Mouse (Mus musculus) liver, embryonic 13.5 days (tissue): ENCODE results near the gene Them7. TPM values are rescaled to one million over a fixed set of nuclear protein-coding genes. Genes with fewer than 3 reads are reported as not detected.
A peak's percentile ranks its signal among the peaks of the same experiment; 100 is the strongest.

Experiments used
- ATAC-seq: fragments of 200-750 bp; cut with Nextera tagmentation; 2 replicates; pipeline ENCODE4 v1.8.0; 2017; ENCODE audit warnings: low read depth, mild to moderate bottlenecking, moderate number of reproducible peaks, moderate library complexity
- DNase-seq: peaks from one replicate; pipeline ENCODE4 v3.0.0; 2022
- H3K27ac ChIP-seq: fragments of 300-500 bp; sonication (generic); 2 replicates; pipeline ENCODE4 v1.5.1; 2015; ENCODE audit warnings: moderate library complexity, mild to moderate bottlenecking, inconsistent platforms
- H3K27me3 ChIP-seq: fragments of 300-500 bp; sonication (generic); 2 replicates; pipeline ENCODE4 v1.6.1; 2015; ENCODE audit warnings: mild to moderate bottlenecking, inconsistent platforms
- H3K36me3 ChIP-seq: fragments of 300-500 bp; sonication (generic); 2 replicates; pipeline ENCODE4 v1.6.1; 2015; ENCODE audit warnings: mild to moderate bottlenecking, inconsistent platforms
- H3K4me1 ChIP-seq: fragments of 300-500 bp; sonication (generic); replicated peaks from 2 replicates; pipeline ENCODE4 v1.6.1; 2015; ENCODE audit warnings: inconsistent platforms
- H3K4me2 ChIP-seq: fragments of 300-500 bp; sonication (generic); 2 replicates; pipeline ENCODE4 v1.6.1; 2015; ENCODE audit warnings: inconsistent platforms, mild to moderate bottlenecking, moderate library complexity
- H3K4me3 ChIP-seq: fragments of 300-500 bp; sonication (generic); replicated peaks from 2 replicates; pipeline ENCODE4 v1.5.1; 2015; ENCODE audit warnings: mild to moderate bottlenecking, inconsistent platforms
- H3K9ac ChIP-seq: fragments of 300-500 bp; sonication (generic); 2 replicates; pipeline ENCODE4 v1.6.1; 2015; ENCODE audit warnings: mild to moderate bottlenecking, inconsistent platforms
- H3K9me3 ChIP-seq: fragments of 300-500 bp; sonication (generic); replicated peaks from 2 replicates; pipeline ENCODE4 v1.6.1; 2016; ENCODE audit warnings: inconsistent platforms
- WGBS: fragments of 180-500 bp; shearing (Covaris S2); methylation state at CpG from one replicate; pipeline ENCODE4 v1.1.7; 2015; ENCODE audit not compliant: insufficient replicate concordance; 5-methylcytosine and 5-hydroxymethylcytosine counted together
- polyA plus RNA-seq: library from polyadenylated mRNA; unstranded; fragments of >200 nt; fragmentation: Nextera tagmentation; extraction: Ambion mirVana; gene quantifications from 2 replicates; pipeline ENCODE4 v1.2.1, GENCODE M21; 2015

Gene Them7
- polyA plus RNA-seq, 1 experiment from 2014 or later = 0.99 TPM

DNA sequence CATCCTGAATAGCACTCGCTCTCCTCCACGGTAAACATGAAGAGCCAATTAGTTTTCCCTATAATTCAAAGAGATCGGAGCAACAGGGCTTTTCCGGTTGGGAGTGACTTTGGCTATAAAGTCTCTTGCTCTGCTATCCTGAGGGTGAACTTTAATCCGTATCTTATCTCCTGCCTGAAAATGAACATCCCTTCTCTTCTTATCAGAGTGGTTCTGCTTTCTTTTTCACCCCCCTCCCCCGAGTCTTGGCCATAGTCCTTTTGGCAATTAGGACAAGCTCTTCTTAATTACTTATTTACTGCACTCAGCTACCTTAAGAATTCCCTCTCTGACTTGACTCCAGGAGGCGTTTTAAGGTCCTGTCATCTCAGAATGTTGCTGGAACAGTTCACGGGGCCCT lies 8.2 kb upstream of the Them7 start:
- Histone ChIP-seq H3K4me3 (no peak overlapping the region), H3K9me3 (no peaks in the 10 kb centered on the region), H3K9ac (no peak overlapping the region), H3K36me3 (no peaks in the 10 kb centered on the region), H3K27ac (no peak overlapping the region), H3K4me2 (no peak overlapping the region), H3K27me3 (no peaks in the 10 kb centered on the region), H3K4me1 (peaks cover 6% of the 10 kb centered on the region; the same call in 1 of the 2 replicates)
- no peak for DNase-seq
- 26% methylated on average over 8 of the region's 8 CpGs for WGBS
- no peak for ATAC-seq

DNA sequence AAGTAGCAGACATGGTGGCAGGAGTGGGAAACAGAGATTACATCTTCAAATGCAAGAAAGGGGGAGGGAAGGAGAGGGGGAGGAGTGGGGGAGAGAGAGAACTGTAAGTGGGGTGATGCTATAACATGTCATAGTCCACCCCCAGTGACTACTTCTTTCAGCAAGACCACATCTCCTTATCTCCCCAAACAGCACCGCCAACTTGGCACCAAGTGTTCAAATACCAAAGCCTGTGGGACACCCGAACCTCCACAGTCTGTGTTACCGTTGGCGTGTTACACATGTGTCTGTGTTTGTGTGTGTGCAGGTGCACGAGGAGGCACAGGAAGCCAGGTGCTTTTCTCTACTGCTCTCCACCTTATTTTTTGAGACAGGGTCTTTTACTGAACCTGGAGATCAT lies 4.9 kb upstream of the Them7 start:
- peaks cover 6% of the 10 kb centered on the region; the same call in 1 of the 2 replicates for H3K4me1 ChIP-seq
- H3K36me3 ChIP-seq = no peaks in the 10 kb centered on the region
- no peak overlapping the region for H3K27ac ChIP-seq
- H3K4me3 ChIP-seq = no peak overlapping the region
- ATAC-seq = no peak
- H3K9ac ChIP-seq = no peak overlapping the region
- peaks cover 7% of the 10 kb centered on the region for H3K27me3 ChIP-seq
- no peaks in the 10 kb centered on the region for H3K9me3 ChIP-seq
- no peak overlapping the region for H3K4me2 ChIP-seq
- no peak for DNase-seq
- WGBS = 52% methylated on average over 5 of the region's 5 CpGs

DNA sequence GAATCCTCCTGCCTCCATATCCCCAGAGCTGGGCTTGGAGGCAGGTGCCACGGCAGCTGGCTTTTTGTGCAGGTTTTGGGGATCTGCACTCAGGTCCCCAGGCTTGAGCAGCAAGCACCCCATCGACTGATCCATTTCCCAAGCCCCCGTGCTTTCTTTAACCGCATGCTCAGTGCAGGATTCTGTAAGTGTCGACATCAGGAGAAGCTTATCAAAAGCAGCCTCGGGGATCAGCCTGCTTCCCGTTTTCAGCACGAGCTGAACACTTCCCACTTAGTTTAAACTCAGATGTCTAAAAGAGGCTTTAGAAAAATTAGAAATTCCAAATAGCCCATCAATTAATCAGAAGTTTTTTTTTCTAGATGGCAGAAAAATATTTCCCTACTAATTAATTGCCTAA lies 4.5 kb upstream of the Them7 start:
- DNase-seq (no peak), ATAC-seq (no peak)
- Histone ChIP-seq H3K4me2 (no peak overlapping the region), H3K9me3 (no peaks in the 10 kb centered on the region), H3K27ac (no peak overlapping the region), H3K4me3 (no peak overlapping the region), H3K27me3 (peaks cover 12% of the 10 kb centered on the region), H3K36me3 (no peaks in the 10 kb centered on the region), H3K4me1 (peaks cover 8% of the 10 kb centered on the region; the same call in 1 of the 2 replicates), H3K9ac (no peak overlapping the region)
- 27% methylated on average over 8 of the region's 8 CpGs for WGBS

DNA sequence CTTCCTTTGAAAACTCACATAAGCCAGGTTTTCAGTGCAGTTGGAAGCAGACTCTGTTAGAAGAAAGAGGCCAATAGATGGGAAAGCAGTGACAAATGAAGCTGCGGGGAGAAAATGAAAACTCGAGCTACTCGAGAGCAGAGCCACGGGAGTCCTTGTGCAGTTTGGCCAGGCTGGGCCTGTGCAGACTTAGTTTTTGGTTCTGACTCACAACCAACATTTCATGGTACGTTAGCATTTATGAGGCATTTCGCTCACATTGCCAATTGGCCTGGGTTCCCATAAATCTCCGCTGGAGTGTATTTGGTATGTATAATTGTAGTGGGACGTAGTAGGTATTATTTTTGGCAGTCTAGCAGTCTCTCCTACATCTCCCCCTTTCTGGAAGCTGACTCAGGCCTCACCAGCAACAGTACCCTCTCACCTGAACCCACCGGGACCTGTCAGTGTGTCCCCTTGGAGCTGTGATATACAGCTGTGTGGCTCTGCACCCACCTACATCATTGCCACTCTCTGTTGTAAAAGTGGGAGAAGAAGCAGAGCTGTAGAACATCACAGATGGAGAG lies 3.3 kb upstream of the Them7 start:
- no peaks in the 10 kb centered on the region for H3K9me3 ChIP-seq
- no peak overlapping the region for H3K4me3 ChIP-seq
- H3K4me1 ChIP-seq = peaks cover 6% of the 10 kb centered on the region; the same call in 1 of the 2 replicates
- H3K4me2 ChIP-seq = no peak overlapping the region
- no peak overlapping the region for H3K27ac ChIP-seq
- 63% methylated on average over 9 of the region's 9 CpGs for WGBS
- ATAC-seq (no peak), DNase-seq (no peak)
- peaks cover 17% of the 10 kb centered on the region for H3K27me3 ChIP-seq
- H3K9ac ChIP-seq = no peak overlapping the region
- H3K36me3 ChIP-seq = no peaks in the 10 kb centered on the region

DNA sequence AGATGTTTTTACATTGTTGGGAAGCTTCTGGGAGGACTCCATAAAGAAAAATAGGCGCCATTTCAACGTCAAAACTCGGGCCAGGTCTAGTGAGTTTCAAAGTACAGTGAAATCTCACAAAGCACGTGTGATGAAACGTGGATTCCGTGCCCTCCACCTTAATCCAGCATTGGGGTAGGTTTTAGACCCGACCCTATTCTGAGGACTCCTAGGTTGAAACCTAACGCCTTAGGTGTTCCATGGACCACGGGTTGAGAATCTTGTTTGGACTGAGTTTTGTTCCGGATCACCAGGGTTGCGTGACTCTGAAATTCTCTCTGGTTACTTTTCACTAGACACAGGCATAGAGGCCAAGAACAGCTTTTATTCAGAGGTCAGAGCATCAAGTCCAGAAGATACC lies 514 bp upstream of the Them7 start:
- Histone ChIP-seq H3K27ac (no peak overlapping the region), H3K4me3 (no peak overlapping the region), H3K4me1 (peaks cover 10% of the 10 kb centered on the region; the same call in 1 of the 2 replicates), H3K4me2 (no peak overlapping the region), H3K9ac (no peak overlapping the region), H3K27me3 (peaks cover 20% of the 10 kb centered on the region), H3K9me3 (no peaks in the 10 kb centered on the region), H3K36me3 (no peaks in the 10 kb centered on the region)
- DNase-seq = no peak
- no peak for ATAC-seq
- WGBS = 67% methylated on average over 11 of the region's 11 CpGs

DNA sequence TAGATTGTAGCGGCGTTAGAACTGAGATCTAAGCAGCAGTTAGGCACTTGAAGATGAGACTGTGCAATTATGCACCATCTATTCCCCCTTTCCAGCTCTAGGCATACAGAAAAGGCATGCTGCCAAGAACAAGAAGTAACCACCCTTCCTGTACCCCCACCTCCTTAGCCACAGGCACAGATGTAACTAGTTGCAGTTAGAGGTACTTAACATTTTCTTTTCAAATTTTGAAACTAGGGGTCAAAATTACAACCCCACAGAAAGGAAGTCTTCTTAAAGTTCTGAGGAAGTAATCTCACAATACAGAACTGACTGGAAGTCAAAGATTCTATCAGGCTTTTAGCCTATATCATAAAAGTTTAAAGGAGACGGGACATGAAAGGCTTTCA lies 861 bp downstream of the Them7 start:
- H3K27me3 ChIP-seq = peaks cover 20% of the 10 kb centered on the region
- no peak overlapping the region for H3K4me3 ChIP-seq
- peaks cover 10% of the 10 kb centered on the region; the same call in 1 of the 2 replicates for H3K4me1 ChIP-seq
- DNase-seq (no peak), ATAC-seq (no peak)
- H3K27ac ChIP-seq = no peak overlapping the region
- no peaks in the 10 kb centered on the region for H3K36me3 ChIP-seq
- H3K9ac ChIP-seq = 0 out of 2 replicates have a peak overlapping the region, but pooled peaks have one; percentile 26
- H3K9me3 ChIP-seq = no peaks in the 10 kb centered on the region
- H3K4me2 ChIP-seq = peak overlapping the region; percentile 48
- 43% methylated on average over 3 of the region's 3 CpGs for WGBS

DNA sequence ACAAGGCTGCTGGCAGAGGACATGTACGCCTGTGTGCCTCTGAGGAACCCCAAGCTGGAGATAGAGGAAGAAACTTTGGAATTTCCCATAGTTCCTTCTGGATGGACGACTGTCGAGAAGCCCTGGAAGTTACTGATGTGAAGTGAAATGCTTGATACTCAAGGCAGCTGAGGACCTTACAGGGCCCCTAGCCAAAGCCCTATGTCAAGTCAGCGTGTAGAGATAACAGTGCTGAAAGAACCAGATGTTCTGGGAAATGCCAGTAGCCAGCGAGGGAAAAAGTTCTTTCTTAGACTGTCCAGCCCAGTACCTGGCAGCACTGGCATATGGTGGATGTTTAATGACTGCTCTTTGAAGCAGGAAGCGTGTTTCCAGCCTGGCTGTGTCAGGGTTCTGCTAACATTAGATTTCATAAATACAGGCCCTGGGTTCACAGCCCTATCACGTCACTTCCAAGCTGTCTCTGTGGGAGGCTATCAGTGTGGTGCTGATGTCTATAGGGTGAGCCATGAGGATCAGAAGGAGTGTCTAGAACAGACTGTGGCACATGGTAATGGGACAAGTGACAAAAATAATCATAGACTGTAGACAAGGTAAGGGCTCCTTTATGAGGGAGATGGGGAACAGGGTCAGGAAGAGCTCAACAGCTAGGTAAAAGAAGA lies 2.3 kb downstream of the Them7 start:
- Histone ChIP-seq H3K9me3 (no peaks in the 10 kb centered on the region), H3K4me2 (no peak overlapping the region), H3K4me1 (peaks cover 10% of the 10 kb centered on the region; the same call in 1 of the 2 replicates), H3K9ac (no peak overlapping the region), H3K36me3 (no peaks in the 10 kb centered on the region), H3K4me3 (no peak overlapping the region), H3K27me3 (peaks cover 20% of the 10 kb centered on the region), H3K27ac (no peak overlapping the region)
- DNase-seq = no peak
- 34% methylated on average over 7 of the region's 7 CpGs for WGBS
- no peak for ATAC-seq

DNA sequence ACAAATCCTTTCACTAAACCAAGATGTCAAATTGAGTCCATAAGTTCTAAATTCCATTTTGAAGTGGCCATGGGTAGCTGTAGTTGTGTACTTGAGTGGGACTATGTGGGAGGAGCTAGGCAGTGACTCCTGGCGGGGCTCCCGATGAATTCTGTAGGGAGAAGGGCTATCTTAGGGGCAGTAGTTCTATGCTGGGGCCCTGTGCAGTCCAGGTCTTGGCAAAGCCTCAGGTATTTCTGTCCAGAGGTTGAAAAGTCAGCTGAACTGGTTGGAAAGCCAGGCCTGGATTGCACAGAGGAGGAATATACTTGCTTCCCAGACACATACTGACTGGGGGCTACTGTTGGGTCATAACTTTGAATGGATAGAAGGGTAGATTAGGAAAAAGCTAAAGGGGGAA lies 4.3 kb downstream of the Them7 start:
- no peak overlapping the region for H3K9ac ChIP-seq
- no peaks in the 10 kb centered on the region for H3K9me3 ChIP-seq
- ATAC-seq (no peak), DNase-seq (no peak)
- H3K4me3 ChIP-seq = no peak overlapping the region
- no peak overlapping the region for H3K4me2 ChIP-seq
- no peaks in the 10 kb centered on the region for H3K36me3 ChIP-seq
- WGBS = 41% methylated on average over 2 of the region's 2 CpGs
- no peak overlapping the region for H3K27ac ChIP-seq
- H3K4me1 ChIP-seq = peaks cover 10% of the 10 kb centered on the region; the same call in 1 of the 2 replicates
- peaks cover 20% of the 10 kb centered on the region for H3K27me3 ChIP-seq

DNA sequence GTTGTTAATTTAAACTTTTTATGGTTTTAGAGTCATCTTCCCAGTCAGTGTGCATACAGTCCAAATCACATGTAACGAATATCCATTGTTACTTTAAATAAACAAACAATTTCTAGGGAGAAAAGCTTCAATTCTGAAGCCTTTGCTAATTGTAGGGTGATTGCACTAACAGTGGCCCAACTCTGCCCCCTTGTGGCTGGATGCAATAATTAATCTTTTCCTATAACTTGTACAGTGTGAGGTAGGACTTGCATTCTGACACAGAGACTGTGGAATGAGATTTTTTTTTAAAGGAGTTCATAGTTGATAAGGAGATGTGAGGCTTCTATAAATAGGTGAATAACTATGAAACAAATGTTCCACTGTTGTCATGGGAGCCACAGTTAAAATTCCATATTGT lies 6.2 kb downstream of the Them7 start:
- Histone ChIP-seq H3K4me1 (0 out of 2 replicates have a peak, but pooled peaks cover 8% of the 10 kb centered on the region), H3K4me2 (no peak overlapping the region), H3K4me3 (no peak overlapping the region), H3K36me3 (no peaks in the 10 kb centered on the region), H3K9me3 (no peaks in the 10 kb centered on the region), H3K9ac (no peak overlapping the region), H3K27ac (no peak overlapping the region), H3K27me3 (peaks cover 5% of the 10 kb centered on the region; the same call in 1 of the 2 replicates)
- 0% methylated on average over 1 of the region's 1 CpGs for WGBS
- peak; percentile 5 for DNase-seq
- ATAC-seq = no peak

DNA sequence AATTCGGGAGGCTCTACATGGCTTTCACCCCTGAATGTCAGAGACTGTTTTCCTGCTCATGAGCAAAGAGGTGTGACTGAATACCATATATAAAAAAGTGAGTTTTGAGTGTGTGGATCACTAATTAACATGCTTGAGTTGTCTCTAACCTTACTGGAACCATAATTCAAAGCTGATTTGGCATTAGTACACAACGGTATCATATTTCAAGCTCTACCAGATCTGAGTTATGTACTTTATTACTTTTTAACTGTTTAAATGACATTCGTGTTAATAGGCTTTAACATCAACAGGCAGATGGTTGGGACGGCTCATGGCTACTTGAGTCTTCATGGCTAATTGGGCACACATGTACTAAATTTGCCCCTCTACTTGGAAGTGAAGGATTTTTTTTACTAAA lies 8.3 kb downstream of the Them7 start:
- H3K9ac ChIP-seq = no peak overlapping the region
- H3K4me2 ChIP-seq = no peak overlapping the region
- WGBS = 65% methylated on average over 4 of the region's 4 CpGs

DNA sequence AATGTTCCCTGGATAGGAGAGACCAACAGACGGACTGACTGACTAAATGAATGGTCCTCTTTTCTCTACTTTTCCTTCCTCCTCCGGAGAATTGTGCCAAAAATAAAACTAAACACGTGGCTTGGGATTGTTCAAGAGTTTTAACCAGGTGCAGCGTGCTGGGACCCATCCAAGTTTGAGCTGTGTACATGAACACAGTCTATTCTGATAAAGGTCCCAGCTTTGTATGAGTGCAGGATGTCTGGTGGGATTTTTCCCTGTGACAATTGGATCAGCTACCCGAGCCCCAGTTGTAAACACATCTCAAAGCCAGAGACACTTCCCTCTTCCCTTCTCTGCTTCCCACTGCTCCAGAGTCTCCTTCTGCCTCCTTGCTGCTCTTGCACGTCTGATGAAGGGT lies 10.2 kb downstream of the Them7 start:
- DNase-seq (no peak), ATAC-seq (no peak)
- Histone ChIP-seq H3K27me3 (no peaks in the 10 kb centered on the region), H3K4me2 (no peak overlapping the region), H3K4me1 (0 out of 2 replicates have a peak, but pooled peaks cover 3% of the 10 kb centered on the region), H3K4me3 (no peak overlapping the region), H3K27ac (no peak overlapping the region), H3K9me3 (no peaks in the 10 kb centered on the region), H3K9ac (no peak overlapping the region), H3K36me3 (no peaks in the 10 kb centered on the region)
- 28% methylated on average over 6 of the region's 6 CpGs for whole genome bisulfite sequencing

More for the DNA sequence above, 8.3 kb downstream of the Them7 start:
- Histone ChIP-seq H3K27ac (no peak overlapping the region), H3K4me3 (no peak overlapping the region), H3K36me3 (no peaks in the 10 kb centered on the region), H3K27me3 (no peaks in the 10 kb centered on the region), H3K9me3 (no peaks in the 10 kb centered on the region), H3K4me1 (0 out of 2 replicates have a peak, but pooled peaks cover 3% of the 10 kb centered on the region)
- DNase-seq (no peak), ATAC-seq (no peak)
